Mouse (Mus musculus): Measurements from ENCODE around the gene Cdc42ep5.

The Cdc42ep5 gene

DNA sequence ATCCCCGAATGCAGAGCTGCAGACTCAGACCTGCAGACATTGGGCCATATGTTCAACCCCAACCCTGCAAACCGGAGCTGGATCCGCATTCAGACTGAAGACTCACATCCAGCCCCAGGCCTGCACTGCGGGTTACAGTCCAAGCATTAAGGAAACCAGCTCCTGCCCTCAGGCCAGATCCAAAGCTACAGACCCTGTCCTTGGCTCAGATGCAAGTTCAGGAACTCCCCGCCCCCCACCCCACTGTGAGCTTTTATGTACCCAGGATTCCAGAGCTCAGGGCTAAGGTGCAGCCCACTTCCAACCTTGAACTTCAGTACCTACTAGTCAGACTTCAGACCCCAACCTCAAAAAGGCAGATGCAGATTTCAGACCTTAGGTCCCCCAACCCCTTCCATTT lies 39.8 kb downstream of the Cdc42ep5 start:
- no peak for DNase-seq

- no peak for DNase-seq
These were observed 40.3 kb downstream of the Cdc42ep5 start for GRCm38 (mm10) chr7:4124315-4124759.

DNA sequence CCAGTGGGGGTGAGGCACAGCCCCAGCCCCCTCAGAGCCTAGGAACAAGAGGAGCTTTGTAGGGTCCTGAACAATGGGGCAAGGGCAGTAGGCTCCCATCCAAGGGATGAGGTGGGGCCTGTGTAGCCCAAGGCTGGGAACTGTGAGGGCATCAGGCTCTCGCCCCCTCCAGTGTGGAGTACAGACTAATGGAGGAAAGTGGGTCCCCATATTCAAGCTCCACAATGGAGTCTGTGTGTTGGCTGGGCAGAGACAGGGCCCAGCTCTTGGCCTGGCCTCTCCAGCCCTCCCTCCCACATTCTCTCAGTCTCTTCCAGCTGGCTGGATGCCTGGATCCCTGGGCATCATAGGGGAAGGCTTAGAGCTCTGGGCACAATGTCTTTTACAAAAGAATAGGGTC lies 40.9 kb downstream of the Cdc42ep5 start:
- no peak for DNase-seq

DNA sequence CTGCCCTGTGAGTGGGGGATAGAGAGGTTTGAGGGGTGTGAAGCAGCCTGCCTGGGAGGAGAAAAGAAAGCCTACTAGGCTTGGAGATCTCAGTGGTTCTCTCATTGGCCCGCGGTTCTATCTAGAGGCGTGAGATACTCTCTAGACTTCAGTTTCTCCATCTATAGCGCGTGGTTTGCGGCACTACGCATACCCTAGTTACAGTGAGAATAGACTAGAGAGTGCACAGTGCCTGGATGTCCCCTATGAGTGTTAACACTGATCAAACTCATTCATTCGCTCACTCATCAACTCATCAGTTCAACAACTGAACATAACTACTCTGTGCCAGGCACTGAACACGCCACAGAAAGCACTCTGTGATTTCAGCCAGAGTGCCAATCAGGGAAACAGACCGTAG lies 41.9 kb downstream of the Cdc42ep5 start:
- no peak for DNase-seq

GRCm38 (mm10) chr7:4122076-4122768 lies 42.4 kb downstream of the Cdc42ep5 start:
- DNase-seq: no peak

DNA sequence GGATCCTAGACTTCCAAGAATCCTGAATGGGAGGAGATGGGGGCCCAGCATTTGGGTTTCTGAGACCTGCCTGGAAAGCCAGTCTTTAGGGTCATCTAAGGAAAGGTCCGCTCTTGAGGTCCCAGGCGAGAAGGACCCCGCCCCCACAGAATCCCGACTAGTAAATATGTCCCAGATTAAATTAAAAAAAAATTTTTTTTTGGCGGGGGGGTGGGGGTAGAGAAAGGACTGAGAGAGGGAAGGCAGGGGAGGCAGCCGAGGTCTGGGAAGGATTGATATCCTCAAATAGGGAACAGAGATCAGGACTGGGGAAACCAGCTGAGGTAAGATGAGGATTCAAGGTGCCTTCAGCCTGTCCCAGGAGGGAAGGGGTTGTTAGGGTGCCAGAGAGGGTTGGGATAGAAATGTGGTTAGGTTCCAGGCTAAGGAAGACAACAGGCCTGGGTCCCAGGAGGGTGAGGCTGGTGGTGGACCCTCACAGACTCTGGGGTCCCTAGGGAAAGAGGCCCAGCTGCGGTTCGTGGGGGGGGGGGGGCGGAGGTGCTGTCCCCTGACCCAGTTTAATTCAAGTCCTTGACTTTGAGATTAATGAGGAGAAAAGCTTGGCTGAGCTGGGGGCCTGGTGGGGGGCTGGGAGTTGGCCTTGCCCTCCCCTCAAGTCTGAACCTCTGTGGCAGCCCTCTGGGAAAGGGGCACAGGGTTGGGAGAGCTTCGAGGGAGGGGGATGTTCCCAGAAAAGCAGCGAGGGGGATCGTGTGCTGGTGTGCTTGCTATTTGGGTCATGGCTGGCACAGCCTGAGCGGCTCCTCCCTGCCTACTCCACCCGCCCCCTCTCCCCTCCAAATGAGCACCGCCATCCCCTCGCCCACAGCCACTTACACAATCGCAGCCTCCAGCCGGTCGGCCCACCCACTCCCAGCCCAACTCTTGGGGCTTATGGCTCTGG lies 44.4 kb downstream of the Cdc42ep5 start:
- DNase-seq: no peak

- peak; percentile 33 for DNase-seq
These were observed 45.2 kb downstream of the Cdc42ep5 start, which contains the start of gene Ttyh1 for GRCm38 (mm10) chr7:4119344-4119902. Gene Ttyh1 (plus strand): TSS chr7:4119408.

GRCm38 (mm10) chr7:4117050-4117814 lies 47.4 kb downstream of the Cdc42ep5 start:
- DNase-seq: no peak

DNA sequence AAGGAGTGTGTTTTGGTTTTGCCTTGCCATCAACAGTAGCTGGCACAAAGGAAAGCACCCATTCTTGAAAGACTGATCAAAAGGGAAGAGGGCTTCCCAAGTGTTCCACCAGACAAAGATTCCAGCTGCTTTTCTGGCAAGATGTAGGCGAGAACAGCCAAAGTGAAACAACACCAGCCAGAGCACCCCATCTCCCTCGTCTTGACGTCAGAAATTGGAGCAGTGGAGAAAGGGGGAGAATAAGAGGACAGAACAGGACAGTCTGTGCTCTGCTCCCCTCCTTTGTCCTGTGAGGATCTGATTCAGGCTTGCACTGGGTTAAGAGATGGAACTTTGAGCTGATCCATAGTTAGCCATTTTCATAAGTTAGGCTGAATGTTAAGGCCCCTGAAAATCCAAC lies 52.9 kb downstream of the Cdc42ep5 start:
- DNase-seq: no peak

DNA sequence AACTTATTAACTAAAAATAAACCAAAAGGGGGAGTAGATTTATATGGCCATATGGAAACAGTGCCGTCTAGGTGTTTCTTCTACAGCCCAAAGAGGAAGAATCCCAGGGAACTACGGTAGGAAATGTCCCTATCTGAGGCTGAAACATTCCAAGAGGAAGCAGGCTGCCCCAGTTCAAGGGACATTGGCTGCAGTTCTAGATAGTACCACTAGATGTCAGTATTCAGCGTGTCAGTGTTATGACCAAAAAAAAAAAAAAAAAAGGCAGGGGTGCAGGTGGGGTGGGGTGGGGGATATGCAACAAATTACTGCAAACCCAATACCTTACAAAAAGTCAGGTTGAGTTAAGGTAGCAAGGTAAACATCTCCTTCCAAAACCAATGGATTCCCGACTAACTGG lies 61.2 kb downstream of the Cdc42ep5 start:
- DNase-seq: no peak

All from kidney, adult 18-20 months (tissue).